Mouse (Mus musculus): ENCODE measurements at regions not wholly inside any gene's neighbourhood (a gene's known extent, or its start where the extent isn't known, plus 50 kb on each side); places are given as distances from the start of the nearest gene placed in this dataset.

DNA sequence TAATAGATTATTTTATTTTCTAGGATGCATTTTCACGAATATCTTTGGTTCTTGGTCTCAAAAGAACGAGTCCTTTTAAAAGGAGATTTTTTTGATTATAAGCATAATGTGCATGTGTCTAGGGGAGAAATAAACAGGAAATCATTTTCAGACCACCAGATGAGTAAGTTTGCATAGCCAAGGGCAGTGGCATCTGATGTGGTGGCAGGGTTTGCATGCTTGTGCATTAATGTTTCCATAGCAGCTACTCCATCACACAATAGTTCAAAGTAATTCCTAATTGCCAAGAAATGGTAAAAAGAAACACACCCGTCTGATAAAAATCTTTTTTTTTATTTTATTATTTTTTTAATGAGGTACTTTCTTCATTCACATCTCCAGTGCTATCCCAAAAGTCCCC lies 182.3 kb downstream of the Gnai1 start:
- Histone ChIP-seq H3K4me2 (replicated peaks) (no peak overlapping the region), H3K9ac (no peak overlapping the region), H3K27ac (no peak overlapping the region), H3K4me1 (no peaks in the 10 kb centered on the region), H3K27me3 (replicated peaks) (no peaks in the 10 kb centered on the region), H3K9me3 (no peaks in the 10 kb centered on the region), H3K36me3 (no peaks in the 10 kb centered on the region), H3K4me3 (no peak overlapping the region)
- 89% methylated on average over 3 of the region's 3 CpGs for WGBS
- no peak for ATAC-seq (ENCODE audit: low FRiP score, low read depth)

DNA sequence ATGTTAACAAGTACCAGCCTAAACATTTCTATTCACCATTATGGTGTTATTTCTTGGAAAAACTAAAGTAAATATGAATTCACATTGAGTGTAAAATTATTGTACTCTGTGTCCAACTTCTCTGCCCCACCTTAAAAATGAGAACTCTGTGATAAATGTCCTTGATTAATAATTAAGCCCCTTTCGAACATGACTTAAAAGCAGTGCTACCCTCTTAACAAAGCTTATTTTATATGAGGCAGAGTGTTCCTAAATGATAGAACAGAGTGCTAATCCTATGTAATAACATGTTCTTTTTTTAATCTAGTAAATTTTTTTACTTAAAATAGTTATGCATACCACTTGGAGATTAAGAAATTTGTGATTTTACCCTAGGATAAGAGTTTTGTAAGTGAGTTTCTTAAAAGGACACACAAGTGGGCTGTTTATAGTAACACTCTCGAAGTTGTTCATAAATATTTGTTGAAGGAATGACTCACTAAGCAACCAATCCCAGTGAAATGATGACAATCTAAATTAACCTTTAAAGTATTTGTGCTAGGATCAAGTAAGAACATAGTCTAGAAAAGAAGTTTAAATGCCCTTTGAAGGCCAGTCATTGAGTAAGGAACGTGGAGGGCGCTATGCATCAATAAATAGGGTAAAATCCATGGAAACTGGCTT lies 148.6 kb downstream of the Gnai1 start:
- H3K9ac ChIP-seq = no peak overlapping the region
- ATAC-seq (ENCODE audit: low FRiP score, low read depth) = no peak
- no peaks in the 10 kb centered on the region for H3K36me3 ChIP-seq
- H3K27me3 ChIP-seq (replicated peaks) = no peaks in the 10 kb centered on the region
- no peaks in the 10 kb centered on the region for H3K4me1 ChIP-seq
- H3K9me3 ChIP-seq = no peaks in the 10 kb centered on the region
- 80% methylated on average over 4 of the region's 4 CpGs for WGBS
- H3K4me2 ChIP-seq (replicated peaks) = no peak overlapping the region
- no peak overlapping the region for H3K27ac ChIP-seq
- H3K4me3 ChIP-seq = no peak overlapping the region

Measured in neural tube, embryonic 12.5 days (tissue).